Mouse (Mus musculus): ENCODE measurements around the gene Phldb2.

- TF ChIP-seq CTCF (conservative IDR thresholded peaks at IDR 0.05; ENCODE audit: insufficient read depth, insufficient read length, low read depth, low read length) = no peak
- no peak for TF ChIP-seq POLR2A (IDR thresholded peaks at IDR 0.05; ENCODE audit: low read depth, low read length)
Observed at GRCm38 (mm10) chr16:45886599-45886998, 66.8 kb downstream of the Phldb2 start.
